Mouse (Mus musculus): ENCODE results near the gene Sgms1.
"Not testable (repeated sequence)": the region's sequence is repeated elsewhere in the genome, so short reads cannot be mapped to it uniquely, and the experiment has no call there.

Gene Sgms1

GRCm38 (mm10) chr19:32326156-32326555 is 63.4 kb downstream of the Sgms1 start:
- DNase-seq (ENCODE audit: low read depth, low spot score) = no peak

GRCm38 (mm10) chr19:32325100-32325768 is 64.3 kb downstream of the Sgms1 start:
- DNase-seq (ENCODE audit: low read depth, low spot score) = peak; percentile 66

GRCm38 (mm10) chr19:32324550-32324949 is 65.0 kb downstream of the Sgms1 start:
- no peak for DNase-seq (ENCODE audit: low read depth, low spot score)

GRCm38 (mm10) chr19:32323070-32323469 is 66.4 kb downstream of the Sgms1 start:
- no peak for DNase-seq (ENCODE audit: low read depth, low spot score)

GRCm38 (mm10) chr19:32322429-32323035 is 67.0 kb downstream of the Sgms1 start:
- no peak for DNase-seq (ENCODE audit: low read depth, low spot score)

- peak; percentile 84 for DNase-seq (ENCODE audit: low read depth, low spot score)
These were observed 69.2 kb downstream of the Sgms1 start for GRCm38 (mm10) chr19:32320366-32320666.

GRCm38 (mm10) chr19:32319531-32320365 is 69.8 kb downstream of the Sgms1 start:
- no peak for DNase-seq (ENCODE audit: low read depth, low spot score)

- no peak for DNase-seq (ENCODE audit: low read depth, low spot score)
These were observed 70.5 kb downstream of the Sgms1 start for GRCm38 (mm10) chr19:32319057-32319456.

- DNase-seq (ENCODE audit: low read depth, low spot score) = not testable (repeated sequence)
These were observed 72.2 kb downstream of the Sgms1 start for GRCm38 (mm10) chr19:32317347-32317746.

GRCm38 (mm10) chr19:32313304-32313703 is 76.2 kb downstream of the Sgms1 start:
- DNase-seq (ENCODE audit: low read depth, low spot score) = no peak

- no peak for DNase-seq (ENCODE audit: low read depth, low spot score)
These were observed 77.8 kb downstream of the Sgms1 start for GRCm38 (mm10) chr19:32311762-32312161.

- no peak for DNase-seq (ENCODE audit: low read depth, low spot score)
These were observed 78.5 kb downstream of the Sgms1 start for GRCm38 (mm10) chr19:32311063-32311462.

GRCm38 (mm10) chr19:32310483-32310882 is 79.0 kb downstream of the Sgms1 start:
- DNase-seq (ENCODE audit: low read depth, low spot score) = no peak

GRCm38 (mm10) chr19:32309346-32309745 is 80.2 kb downstream of the Sgms1 start:
- no peak for DNase-seq (ENCODE audit: low read depth, low spot score)

GRCm38 (mm10) chr19:32308311-32308710 is 81.2 kb downstream of the Sgms1 start:
- no peak for DNase-seq (ENCODE audit: low read depth, low spot score)

- no peak for DNase-seq (ENCODE audit: low read depth, low spot score)
These were observed 84.6 kb downstream of the Sgms1 start for GRCm38 (mm10) chr19:32304898-32305297.

GRCm38 (mm10) chr19:32304008-32304873 is 85.3 kb downstream of the Sgms1 start:
- no peak for DNase-seq (ENCODE audit: low read depth, low spot score)

GRCm38 (mm10) chr19:32302835-32303381 is 86.6 kb downstream of the Sgms1 start:
- DNase-seq (ENCODE audit: low read depth, low spot score) = peak; percentile 40

GRCm38 (mm10) chr19:32301568-32301967 is 87.9 kb downstream of the Sgms1 start:
- no peak for DNase-seq (ENCODE audit: low read depth, low spot score)

- no peak for DNase-seq (ENCODE audit: low read depth, low spot score)
These were observed 91.3 kb downstream of the Sgms1 start for GRCm38 (mm10) chr19:32298221-32298620.

GRCm38 (mm10) chr19:32296863-32297262 is 92.7 kb downstream of the Sgms1 start:
- DNase-seq (ENCODE audit: low read depth, low spot score) = no peak
